Mouse (Mus musculus) stomach, embryonic 14.5 days (tissue): ENCODE measurements at regions not wholly inside any gene's neighbourhood (a gene's known extent, or its start where the extent isn't known, plus 50 kb on each side); places are given as distances from the start of the nearest gene placed in this dataset.

ENCODE experiments used
- ATAC-seq: fragments of 200-750 bp; cut with Nextera tagmentation; 2 replicates; pipeline ENCODE4 v1.8.0; 2017; ENCODE audit warnings: low read depth, moderate TSS enrichment; ENCODE audit not compliant: insufficient number of reproducible peaks, insufficient read depth, low FRiP score
- H3K27ac ChIP-seq: fragments of 300-500 bp; sonication (generic); 2 replicates; pipeline ENCODE4 v1.5.1; 2014; ENCODE audit warnings: mild to moderate bottlenecking, low read length, moderate library complexity, mixed read lengths
- H3K27me3 ChIP-seq: fragments of 300-500 bp; sonication (generic); 2 replicates; pipeline ENCODE4 v1.6.1; 2014; ENCODE audit warnings: low read length, control low read depth, mixed read lengths; ENCODE audit not compliant: control insufficient read depth, insufficient read depth
- H3K36me3 ChIP-seq: fragments of 300-500 bp; sonication (generic); 2 replicates; pipeline ENCODE4 v1.6.1; 2014; ENCODE audit warnings: mild to moderate bottlenecking, control low read depth, low read length, moderate library complexity, mixed read lengths; ENCODE audit not compliant: control insufficient read depth, insufficient read depth
- H3K4me1 ChIP-seq: fragments of 300-500 bp; sonication (generic); 2 replicates; pipeline ENCODE4 v1.6.1; 2014; ENCODE audit warnings: low read length, control low read depth, mixed read lengths; ENCODE audit not compliant: control insufficient read depth, insufficient read depth
- H3K4me2 ChIP-seq: fragments of 300-500 bp; sonication (generic); replicated peaks from 2 replicates; pipeline ENCODE4 v1.6.1; 2014; ENCODE audit warnings: low read depth, low read length, control low read depth
- H3K4me3 ChIP-seq: fragments of 300-500 bp; sonication (generic); 2 replicates; pipeline ENCODE4 v1.5.1; 2014; ENCODE audit warnings: low read depth, low read length, control low read depth
- H3K9ac ChIP-seq: fragments of 300-500 bp; sonication (generic); replicated peaks from 2 replicates; pipeline ENCODE4 v1.6.1; 2014; ENCODE audit warnings: low read depth, mild to moderate bottlenecking, control low read depth, low read length, moderate library complexity, mixed read lengths
- H3K9me3 ChIP-seq: fragments of 300-500 bp; sonication (generic); 2 replicates; pipeline ENCODE4 v1.6.1; 2016; ENCODE audit warnings: low read depth, low read length, control low read depth; ENCODE audit not compliant: control insufficient read depth
- WGBS: fragments of 180-500 bp; shearing (Covaris S2); extraction: QIAGEN DNeasy Blood & Tissue Kit; methylation state at CpG from one replicate; pipeline ENCODE4 v1.1.7; 2014; 5-methylcytosine and 5-hydroxymethylcytosine counted together

GRCm38 (mm10) chr2:174848981-174849681 is 88.7 kb downstream of the Edn3 start:
- ATAC-seq = peak; percentile 59
- Histone ChIP-seq H3K27ac (peak overlapping the region; percentile 66), H3K9me3 (no peaks in the 10 kb centered on the region), H3K4me1 (peaks cover 15% of the 10 kb centered on the region; the same call in 1 of the 2 replicates), H3K36me3 (no peaks in the 10 kb centered on the region), H3K4me2 (no peak overlapping the region; the same call in 1 of the 2 replicates), H3K9ac (no peak overlapping the region), H3K27me3 (no peaks in the 10 kb centered on the region), H3K4me3 (no peak overlapping the region)
- 30% methylated on average over 16 of the region's 16 CpGs for WGBS

- WGBS = 48% methylated on average over 16 of the region's 16 CpGs
- H3K4me1 ChIP-seq = peaks cover 16% of the 10 kb centered on the region; the same call in 1 of the 2 replicates
- H3K36me3 ChIP-seq = no peaks in the 10 kb centered on the region
- peak overlapping the region; percentile 52; the same call in 1 of the 2 replicates for H3K27ac ChIP-seq
- H3K9ac ChIP-seq = no peak overlapping the region
- no peaks in the 10 kb centered on the region for H3K27me3 ChIP-seq
- H3K4me2 ChIP-seq = no peak overlapping the region
- no peak for ATAC-seq
- no peaks in the 10 kb centered on the region for H3K9me3 ChIP-seq
- no peak overlapping the region for H3K4me3 ChIP-seq
Measured at GRCm38 (mm10) chr2:174850860-174851259, 90.4 kb downstream of the Edn3 start.

GRCm38 (mm10) chr2:174851525-174852330 is 91.3 kb downstream of the Edn3 start:
- Histone ChIP-seq H3K4me2 (no peak overlapping the region), H3K9me3 (no peaks in the 10 kb centered on the region), H3K9ac (no peak overlapping the region), H3K27ac (peak overlapping the region; percentile 52; the same call in 1 of the 2 replicates), H3K27me3 (no peaks in the 10 kb centered on the region), H3K36me3 (no peaks in the 10 kb centered on the region), H3K4me3 (no peak overlapping the region), H3K4me1 (peaks cover 19% of the 10 kb centered on the region; the same call in 1 of the 2 replicates)
- WGBS = 11% methylated on average over 22 of the region's 22 CpGs
- ATAC-seq = peak; percentile 59

- Histone ChIP-seq H3K36me3 (no peaks in the 10 kb centered on the region), H3K4me3 (no peak overlapping the region), H3K9ac (no peak overlapping the region), H3K27ac (no peak overlapping the region), H3K4me2 (no peak overlapping the region), H3K4me1 (peaks cover 28% of the 10 kb centered on the region; the same call in 1 of the 2 replicates), H3K9me3 (no peaks in the 10 kb centered on the region), H3K27me3 (no peaks in the 10 kb centered on the region)
- WGBS = 63% methylated on average over 8 of the region's 8 CpGs
- ATAC-seq = no peak
Measured at GRCm38 (mm10) chr2:174853786-174854185, 93.4 kb downstream of the Edn3 start.

- H3K9ac ChIP-seq = no peak overlapping the region
- no peak for ATAC-seq
- H3K4me2 ChIP-seq = no peak overlapping the region
- WGBS = 58% methylated on average over 8 of the region's 8 CpGs
- no peaks in the 10 kb centered on the region for H3K27me3 ChIP-seq
- H3K4me3 ChIP-seq = no peak overlapping the region
- no peak overlapping the region for H3K27ac ChIP-seq
- no peaks in the 10 kb centered on the region for H3K9me3 ChIP-seq
- no peaks in the 10 kb centered on the region for H3K36me3 ChIP-seq
- peaks cover 32% of the 10 kb centered on the region for H3K4me1 ChIP-seq
Measured at GRCm38 (mm10) chr2:174855548-174855947, 95.1 kb downstream of the Edn3 start.

- Histone ChIP-seq H3K4me2 (no peak overlapping the region), H3K4me1 (peaks cover 28% of the 10 kb centered on the region), H3K36me3 (no peaks in the 10 kb centered on the region), H3K4me3 (no peak overlapping the region), H3K9me3 (no peaks in the 10 kb centered on the region), H3K27me3 (no peaks in the 10 kb centered on the region), H3K9ac (no peak overlapping the region), H3K27ac (no peak overlapping the region)
- no peak for ATAC-seq
- 90% methylated on average over 5 of the region's 5 CpGs for WGBS
Measured at GRCm38 (mm10) chr2:174856135-174856534, 95.7 kb downstream of the Edn3 start.

GRCm38 (mm10) chr2:174858011-174858834 is 97.8 kb downstream of the Edn3 start:
- WGBS = 16% methylated on average over 15 of the region's 15 CpGs
- Histone ChIP-seq H3K4me2 (no peak overlapping the region; the same call in 1 of the 2 replicates), H3K27ac (peak overlapping the region; percentile 86), H3K9me3 (no peaks in the 10 kb centered on the region), H3K27me3 (no peaks in the 10 kb centered on the region), H3K4me3 (no peak overlapping the region), H3K9ac (no peak overlapping the region), H3K4me1 (peaks cover 21% of the 10 kb centered on the region), H3K36me3 (no peaks in the 10 kb centered on the region)
- ATAC-seq = peak; percentile 64; the same call in 1 of the 2 replicates

GRCm38 (mm10) chr2:174858835-174859215 is 98.4 kb downstream of the Edn3 start:
- no peak overlapping the region; the same call in 1 of the 2 replicates for H3K4me2 ChIP-seq
- H3K36me3 ChIP-seq = no peaks in the 10 kb centered on the region
- no peaks in the 10 kb centered on the region for H3K9me3 ChIP-seq
- H3K9ac ChIP-seq = no peak overlapping the region
- peak overlapping the region; percentile 86 for H3K27ac ChIP-seq
- H3K4me3 ChIP-seq = no peak overlapping the region
- peak; percentile 72; the same call in 1 of the 2 replicates for ATAC-seq
- H3K4me1 ChIP-seq = peaks cover 21% of the 10 kb centered on the region
- 7% methylated on average over 2 of the region's 2 CpGs for WGBS
- H3K27me3 ChIP-seq = no peaks in the 10 kb centered on the region
